Mouse (Mus musculus) heart, embryonic 14.5 days (tissue): ENCODE results near the gene Gm39566. TPM values are rescaled to one million over a fixed set of nuclear protein-coding genes. Genes with fewer than 3 reads are reported as not detected.

ENCODE experiments used
- ATAC-seq: fragments of 200-750 bp; cut with Nextera tagmentation; 2 replicates; pipeline ENCODE4 v1.8.0; 2017; ENCODE audit warnings: low read depth, moderate TSS enrichment; ENCODE audit not compliant: insufficient number of reproducible peaks, insufficient read depth, low FRiP score
- H3K27ac ChIP-seq, 2 experiments: fragments of 200-500 bp in 1 of 2; fragments of 300-500 bp in 1 of 2; sonication (generic) in 1 of 2; replicated peaks in 1 of 2; 2 replicates each; pipeline ENCODE4 v1.5.1; 2012 to 2014; ENCODE audit warnings: low read depth in 2 of 2, low read length in 2 of 2, control low read depth in 1 of 2, mild to moderate bottlenecking in 1 of 2, mixed read lengths in 1 of 2; ENCODE audit not compliant: control insufficient read depth in 1 of 2, insufficient read depth in 1 of 2
- H3K27me3 ChIP-seq: fragments of 300-500 bp; sonication (generic); 2 replicates; pipeline ENCODE4 v1.6.1; 2014; ENCODE audit warnings: mild to moderate bottlenecking, low read length, control low read depth; ENCODE audit not compliant: control insufficient read depth, insufficient read depth
- H3K36me3 ChIP-seq: fragments of 300-500 bp; sonication (generic); 2 replicates; pipeline ENCODE4 v1.6.1; 2014; ENCODE audit warnings: mild to moderate bottlenecking, control low read depth, low read length, mixed read lengths; ENCODE audit not compliant: control insufficient read depth, insufficient read depth
- H3K4me1 ChIP-seq, 2 experiments: fragments of 200-500 bp in 1 of 2; fragments of 300-500 bp in 1 of 2; sonication (generic) in 1 of 2; 2 replicates each; pipeline ENCODE4 v1.6.1; 2012 to 2014; ENCODE audit warnings: low read length in 2 of 2, control low read depth in 1 of 2, mixed read lengths in 1 of 2; ENCODE audit not compliant: control insufficient read depth in 2 of 2, insufficient read depth in 2 of 2
- H3K4me2 ChIP-seq: fragments of 300-500 bp; sonication (generic); 2 replicates; pipeline ENCODE4 v1.6.1; 2014; ENCODE audit warnings: mild to moderate bottlenecking, low read length
- H3K4me3 ChIP-seq, 2 experiments: fragments of 200-500 bp in 1 of 2; fragments of 300-500 bp in 1 of 2; sonication (generic) in 1 of 2; 2 replicates each; pipeline ENCODE4 v1.5.1; 2012 to 2014; ENCODE audit warnings: low read length in 2 of 2, mild to moderate bottlenecking in 2 of 2, control low read depth in 1 of 2, low read depth in 1 of 2, moderate library complexity in 1 of 2; ENCODE audit not compliant: control insufficient read depth in 1 of 2, insufficient read depth in 1 of 2
- H3K9ac ChIP-seq: fragments of 300-500 bp; sonication (generic); 2 replicates; pipeline ENCODE4 v1.6.1; 2014; ENCODE audit warnings: mild to moderate bottlenecking, low read length
- H3K9me3 ChIP-seq: fragments of 300-500 bp; sonication (generic); 2 replicates; pipeline ENCODE4 v1.6.1; 2016; ENCODE audit warnings: low read length, control low read depth; ENCODE audit not compliant: control insufficient read depth
- WGBS: fragments of 180-500 bp; shearing (Covaris S2); extraction: QIAGEN DNeasy Blood & Tissue Kit; methylation state at CpG from one replicate; pipeline ENCODE4 v1.1.7; 2014; 5-methylcytosine and 5-hydroxymethylcytosine counted together
- polyA plus RNA-seq: library from polyadenylated mRNA; unstranded; fragments of >200 nt; fragmentation: Nextera tagmentation; extraction: Ambion mirVana; gene quantifications from 2 replicates; pipeline ENCODE4 v1.2.1, GENCODE M21; 2014

The Gm39566 gene
- polyA plus RNA-seq, 1 experiment from 2014 or later, result not detected

DNA sequence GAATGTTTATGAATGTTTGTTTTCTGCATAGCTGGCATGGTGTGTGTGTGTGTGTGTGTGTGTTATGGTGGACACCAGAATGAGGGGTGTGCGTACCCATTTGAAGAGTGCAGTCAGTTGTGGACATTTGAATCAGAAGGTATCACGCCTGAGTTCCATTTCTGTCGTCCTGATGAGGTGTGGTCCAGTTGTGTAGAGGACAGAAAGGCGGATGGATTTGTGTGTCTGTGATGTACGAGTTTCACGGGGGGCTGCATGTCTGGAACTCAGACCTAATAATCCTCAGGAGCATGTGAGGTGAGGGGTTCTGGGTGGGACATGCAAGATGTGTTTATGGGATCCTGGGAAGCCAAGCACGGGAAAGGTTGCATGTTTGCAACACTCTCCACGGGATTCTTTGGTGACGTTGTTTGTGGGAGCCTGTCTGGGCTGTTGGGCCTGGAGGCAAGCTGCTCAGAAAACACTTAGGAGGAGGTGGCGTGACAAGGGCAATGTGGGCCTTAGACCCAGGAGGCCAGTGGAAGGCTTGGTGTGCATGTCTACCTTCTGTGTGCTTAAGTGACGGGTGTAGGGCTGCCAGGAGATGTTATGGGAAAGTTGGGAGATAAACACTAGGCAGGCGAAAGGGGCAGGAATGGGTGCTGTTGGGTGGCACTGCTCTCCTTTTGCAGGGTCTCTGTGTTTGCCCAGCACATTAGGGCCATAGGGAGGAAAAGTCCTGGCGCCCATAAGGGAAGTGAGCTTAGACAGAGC is 48.0 kb downstream of the Gm39566 start:
- 45% methylated on average over 13 of the region's 13 CpGs for WGBS
- ATAC-seq, result no peak

DNA sequence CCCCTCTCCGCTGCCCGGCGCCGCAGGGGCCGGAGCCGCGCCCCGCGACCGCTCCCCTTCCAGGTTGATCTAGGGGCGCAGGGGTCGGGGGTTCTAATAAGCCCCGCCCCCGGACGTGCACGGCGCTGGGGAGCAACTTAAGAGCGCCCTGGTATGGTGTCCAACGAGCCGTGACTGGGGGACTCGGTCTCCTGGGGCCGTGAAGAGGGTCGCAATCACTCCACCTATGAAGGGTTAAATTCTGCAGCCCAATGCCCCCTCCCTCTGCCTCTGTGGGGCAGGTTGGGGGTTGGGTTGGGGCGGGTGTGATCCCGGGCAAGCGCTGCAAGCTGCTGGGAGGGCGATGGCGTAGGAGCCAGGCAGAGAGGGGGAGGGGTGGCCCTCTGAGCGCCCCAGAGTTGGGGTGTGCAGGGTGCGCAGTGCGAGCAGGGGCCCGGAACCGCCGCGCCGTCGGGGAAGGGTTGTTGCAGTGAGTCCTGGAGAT is 48.9 kb downstream of the Gm39566 start:
- H3K27ac ChIP-seq, result peak overlapping the region; percentile 65 to 97
- 0% methylated on average over 27 of the region's 37 CpGs for WGBS
- H3K9ac ChIP-seq, result peak overlapping the region; percentile 99
- no peaks in the 10 kb centered on the region for H3K27me3 ChIP-seq
- peaks cover 17 to 25% of the 10 kb centered on the region in 2 experiments for H3K4me1 ChIP-seq
- H3K9me3 ChIP-seq, result no peaks in the 10 kb centered on the region
- peak overlapping the region; percentile 64 to 96 for H3K4me3 ChIP-seq
- H3K4me2 ChIP-seq, result peak overlapping the region; percentile 80
- no peaks in the 10 kb centered on the region for H3K36me3 ChIP-seq
- peak; percentile 60 for ATAC-seq

More for the DNA sequence above, 48.0 kb downstream of the Gm39566 start:
- Histone ChIP-seq H3K4me1 (peaks cover 17 to 25% of the 10 kb centered on the region in 2 experiments), H3K27ac (peak overlapping the region; percentile 75 to 97), H3K4me3 (peak overlapping the region; percentile 64 to 96), H3K27me3 (no peaks in the 10 kb centered on the region), H3K36me3 (no peaks in the 10 kb centered on the region), H3K9me3 (no peaks in the 10 kb centered on the region), H3K4me2 (peak overlapping the region; percentile 80), H3K9ac (peak overlapping the region; percentile 99)

DNA sequence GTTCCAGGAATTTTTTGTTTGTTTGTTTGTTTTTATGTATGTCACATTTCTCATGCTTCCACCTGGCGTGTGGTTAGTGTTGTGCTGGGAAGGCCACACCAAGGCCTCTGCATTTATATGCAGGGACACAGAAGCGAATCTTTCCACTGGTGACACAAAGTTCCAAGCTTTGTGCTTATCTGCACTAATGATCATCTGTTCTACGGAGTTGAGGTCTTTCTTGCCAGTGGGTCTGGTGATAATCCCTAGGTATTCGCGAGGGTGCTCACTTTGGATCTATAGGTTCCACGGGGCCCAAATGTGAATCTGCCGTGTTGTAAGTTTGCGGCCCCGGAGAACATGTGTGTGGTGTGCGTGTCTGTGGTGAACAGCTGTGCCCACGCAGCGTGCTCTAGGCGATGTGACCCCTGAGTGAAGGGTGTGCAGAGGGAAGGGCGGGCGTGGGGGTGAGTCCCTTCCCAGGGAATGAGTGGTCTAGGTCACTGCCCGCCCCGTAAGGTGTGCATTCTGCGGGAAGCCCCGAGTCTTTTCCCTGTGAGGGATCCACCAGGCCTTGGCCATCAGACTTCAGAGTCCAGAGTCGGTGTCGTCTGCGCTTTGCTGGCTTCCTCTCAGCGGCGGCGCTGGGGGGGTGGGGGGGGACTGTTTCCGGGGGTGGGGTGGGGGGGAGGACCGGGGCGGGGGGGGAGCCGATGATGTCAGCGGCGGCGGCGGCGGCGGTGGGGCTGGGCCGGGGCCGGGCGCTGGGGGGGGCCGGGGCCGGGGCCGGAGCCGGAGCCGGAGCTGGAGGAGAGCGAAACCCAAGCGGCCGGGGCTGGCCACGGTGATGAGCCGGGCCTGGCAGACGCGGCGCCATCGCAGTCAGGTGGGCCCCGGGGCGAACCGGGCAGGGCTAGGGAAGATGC is 49.6 kb downstream of the Gm39566 start, which contains the start of gene Zbtb4:
Zbtb4 (plus strand) TSS at position 692 of the 905 bp plus-strand sequence.
- H3K9me3 ChIP-seq, result no peaks in the 10 kb centered on the region
- H3K27me3 ChIP-seq, result no peaks in the 10 kb centered on the region
- H3K4me1 ChIP-seq, result peaks cover 17 to 26% of the 10 kb centered on the region in 2 experiments
- H3K4me3 ChIP-seq, result peak within 1 kb of the TSS; percentile 64 to 96
- H3K27ac ChIP-seq, result peak within 1 kb of the TSS; percentile 75 to 97
- H3K4me2 ChIP-seq, result peak within 1 kb of the TSS; percentile 80
- peak; percentile 41 for ATAC-seq
- 21% methylated on average over 37 of the region's 55 CpGs for WGBS
- H3K36me3 ChIP-seq, result no peaks in the 10 kb centered on the region
- peak within 1 kb of the TSS; percentile 99 for H3K9ac ChIP-seq

DNA sequence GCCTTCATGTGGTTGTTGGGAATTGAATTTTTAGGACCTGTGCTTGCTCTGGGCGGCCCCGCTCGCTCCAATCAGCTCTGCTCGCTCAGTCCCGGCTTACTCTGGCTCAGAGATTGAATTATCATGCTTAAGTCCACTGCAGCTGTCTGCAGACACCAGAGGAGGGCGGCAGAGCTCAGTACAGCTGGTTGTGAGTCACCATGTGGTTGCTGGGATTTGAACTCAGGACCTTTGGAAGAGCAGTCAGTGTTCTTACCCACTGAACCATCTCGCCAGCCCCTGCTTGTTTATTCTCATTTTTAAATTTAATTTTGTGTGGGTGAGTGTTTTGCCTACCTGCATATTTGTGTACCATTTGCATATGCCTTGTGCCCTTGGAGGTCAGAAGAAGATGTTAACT is 51.5 kb downstream of the Gm39566 start:
- ATAC-seq, result no peak
- H3K4me3 ChIP-seq, result no peak overlapping the region
- no peak overlapping the region for H3K4me2 ChIP-seq
- 71% methylated on average over 7 of the region's 7 CpGs for WGBS
- no peak overlapping the region for H3K27ac ChIP-seq
- no peaks in the 10 kb centered on the region for H3K27me3 ChIP-seq
- H3K36me3 ChIP-seq, result no peaks in the 10 kb centered on the region
- no peak overlapping the region for H3K9ac ChIP-seq
- peaks cover 23 to 31% of the 10 kb centered on the region in 2 experiments for H3K4me1 ChIP-seq
- no peaks in the 10 kb centered on the region for H3K9me3 ChIP-seq

DNA sequence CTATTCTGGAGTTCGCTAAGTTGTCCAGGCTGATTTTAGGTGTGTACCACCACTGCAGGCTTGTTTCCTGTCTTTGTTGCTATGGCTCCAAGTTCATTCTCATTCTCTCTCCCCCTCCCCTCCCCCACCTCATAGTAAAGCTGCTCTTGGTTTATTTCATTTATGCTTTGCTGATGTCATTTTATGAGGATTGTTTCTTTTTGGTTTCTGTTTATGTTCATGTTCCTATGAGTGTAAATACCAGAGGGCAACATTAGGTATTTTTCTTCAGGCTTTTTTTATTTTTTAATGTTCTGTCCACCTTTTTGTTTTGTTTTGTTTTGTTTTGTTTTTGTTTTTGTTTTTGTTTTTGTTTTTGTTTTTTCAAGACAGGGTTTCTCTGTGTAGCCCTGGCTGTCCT is 53.2 kb downstream of the Gm39566 start, which contains the start of gene Slc35g3:
Slc35g3 (minus strand) TSS at position 101 of the 400 bp plus-strand sequence.
- H3K4me1 ChIP-seq, result peaks cover 11 to 26% of the 10 kb centered on the region in 2 experiments
- WGBS, result 64% methylated on average over 1 of the region's 1 CpGs

More for the DNA sequence above, 53.2 kb downstream of the Gm39566 start, which contains the start of gene Slc35g3:
- Histone ChIP-seq H3K27ac (no peak within 1 kb of the TSS), H3K27me3 (no peaks in the 10 kb centered on the region), H3K4me3 (no peak within 1 kb of the TSS), H3K36me3 (no peaks in the 10 kb centered on the region), H3K9me3 (no peaks in the 10 kb centered on the region), H3K9ac (0 out of 2 replicates have a peak within 1 kb of the TSS, but pooled peaks have one; percentile 84), H3K4me2 (no peak within 1 kb of the TSS)
- no peak for ATAC-seq

Other genes starting within 250 kb of the Gm39566 start
- gene Wrap53, start 235.0 kb downstream of the Gm39566 start, polyA plus RNA-seq, result 11.1 and 14.3 TPM in 2 replicates
- gene Trp53, start 234.9 kb downstream of the Gm39566 start, polyA plus RNA-seq, result 71.2 and 71.9 TPM in 2 replicates
- 31.5 and 33.8 TPM in 2 replicates for gene Atp1b2, start 209.4 kb downstream of the Gm39566 start, polyA plus RNA-seq
- gene Shbg, start 197.4 kb downstream of the Gm39566 start, polyA plus RNA-seq, result not detected in 2 replicates
- 16.2 and 17.9 TPM in 2 replicates for gene Sat2, start 193.3 kb downstream of the Gm39566 start, polyA plus RNA-seq
- 24.2 and 25.8 TPM in 2 replicates for gene Fxr2, start 182.3 kb downstream of the Gm39566 start, polyA plus RNA-seq
- gene Sox15, start 160.0 kb downstream of the Gm39566 start, polyA plus RNA-seq, result not detected in 2 replicates
- gene Mpdu1, start 152.7 kb downstream of the Gm39566 start, polyA plus RNA-seq, result 14.9 and 29.1 TPM in 2 replicates
- gene Cd68, start 149.1 kb downstream of the Gm39566 start, polyA plus RNA-seq, result 12.1 and 14.4 TPM in 2 replicates
- gene Eif4a1, start 142.9 kb downstream of the Gm39566 start, polyA plus RNA-seq, result 313 and 403 TPM in 2 replicates
- 43.2 and 59.4 TPM in 2 replicates for gene Senp3, start 133.2 kb downstream of the Gm39566 start, polyA plus RNA-seq
- gene Tnfsf13, start 129.5 kb downstream of the Gm39566 start, polyA plus RNA-seq, result 0.24 and 0.63 TPM in 2 replicates
- 7.7 and 10.3 TPM in 2 replicates for gene Tnfsf12, start 119.4 kb downstream of the Gm39566 start, polyA plus RNA-seq
- 2.5 and 6.8 TPM in 2 replicates for gene Tnfsfm13, start 119.2 kb downstream of the Gm39566 start, polyA plus RNA-seq
- 19.9 and 20.1 TPM in 2 replicates for gene Polr2a, start 56.7 kb downstream of the Gm39566 start, polyA plus RNA-seq
- gene Slc35g3, start 53.3 kb downstream of the Gm39566 start, polyA plus RNA-seq, result 0.13 TPM in 1 of 2 replicates, not detected in the other
- 3.7 TPM in 2 replicates for gene Zbtb4, start 49.4 kb downstream of the Gm39566 start, polyA plus RNA-seq
- 5.5 and 5.8 TPM in 2 replicates for gene Chrnb1, start 19.4 kb downstream of the Gm39566 start, polyA plus RNA-seq
- 2.0 and 2.1 TPM in 2 replicates for gene Fgf11, start 13.4 kb downstream of the Gm39566 start, polyA plus RNA-seq
- 1.7 and 1.8 TPM in 2 replicates for gene Tmem102, start 9.7 kb downstream of the Gm39566 start, polyA plus RNA-seq
- gene Spem2, start 3.2 kb upstream of the Gm39566 start, polyA plus RNA-seq, result not detected in 2 replicates
- not detected in 2 replicates for gene Spem1, start 6.9 kb upstream of the Gm39566 start, polyA plus RNA-seq
- 2.4 and 2.6 TPM in 2 replicates for gene Nlgn2, start 22.5 kb upstream of the Gm39566 start, polyA plus RNA-seq
- 340 and 379 TPM in 2 replicates for gene Tmem256, start 23.2 kb upstream of the Gm39566 start, polyA plus RNA-seq
- 66.5 and 75.8 TPM in 2 replicates for gene Plscr3, start 31.1 kb upstream of the Gm39566 start, polyA plus RNA-seq
- gene Tnk1, start 43.4 kb upstream of the Gm39566 start, polyA plus RNA-seq, result 0.15 TPM in 1 of 2 replicates, not detected in the other
- not detected in 2 replicates for gene Tmem95, start 62.7 kb upstream of the Gm39566 start, polyA plus RNA-seq
- 2.6 and 2.8 TPM in 2 replicates for gene Kctd11, start 66.1 kb upstream of the Gm39566 start, polyA plus RNA-seq
- 3.6 and 3.8 TPM in 2 replicates for gene Acap1, start 80.2 kb upstream of the Gm39566 start, polyA plus RNA-seq
- 4.5 and 5.1 TPM in 2 replicates for gene 2810408A11Rik, start 85.7 kb upstream of the Gm39566 start, polyA plus RNA-seq
- gene Neurl4, start 85.8 kb upstream of the Gm39566 start, polyA plus RNA-seq, result 7.5 and 11.1 TPM in 2 replicates
- 45.2 and 46.8 TPM in 2 replicates for gene Gps2, start 98.6 kb upstream of the Gm39566 start, polyA plus RNA-seq
- 1,047 and 1,081 TPM in 2 replicates for gene Eif5a, start 106.7 kb upstream of the Gm39566 start, polyA plus RNA-seq
- gene Ybx2, start 120.5 kb upstream of the Gm39566 start, polyA plus RNA-seq, result 6.6 and 7.3 TPM in 2 replicates
- gene Slc2a4, start 132.9 kb upstream of the Gm39566 start, polyA plus RNA-seq, result 27.6 and 28.5 TPM in 2 replicates
- gene Cldn7, start 149.5 kb upstream of the Gm39566 start, polyA plus RNA-seq, result 1.2 and 2.4 TPM in 2 replicates
- gene Ctdnep1, start 165.9 kb upstream of the Gm39566 start, polyA plus RNA-seq, result 22.3 and 26.0 TPM in 2 replicates
- gene Elp5, start 167.2 kb upstream of the Gm39566 start, polyA plus RNA-seq, result 107 and 114 TPM in 2 replicates
- 454 and 540 TPM in 2 replicates for gene Gabarap, start 175.8 kb upstream of the Gm39566 start, polyA plus RNA-seq
- gene Phf23, start 180.5 kb upstream of the Gm39566 start, polyA plus RNA-seq, result 22.2 and 27.5 TPM in 2 replicates
- 15.0 and 16.6 TPM in 2 replicates for gene Dvl2, start 185.3 kb upstream of the Gm39566 start, polyA plus RNA-seq
- gene Acadvl, start 200.1 kb upstream of the Gm39566 start, polyA plus RNA-seq, result 185 and 198 TPM in 2 replicates
- 3.4 and 6.0 TPM in 2 replicates for gene Dlg4, start 201.6 kb upstream of the Gm39566 start, polyA plus RNA-seq
- not detected in 2 replicates for gene Asgr1, start 238.8 kb upstream of the Gm39566 start, polyA plus RNA-seq